Mouse (Mus musculus) intestine, postnatal 0 days (tissue): ENCODE measurements at regions not wholly inside any gene's neighbourhood (a gene's known extent, or its start where the extent isn't known, plus 50 kb on each side); places are given as distances from the start of the nearest gene placed in this dataset.

ENCODE experiments used
- ATAC-seq: fragments of 200-750 bp; cut with Nextera tagmentation; 2 replicates; pipeline ENCODE4 v1.8.0; 2017; ENCODE audit warnings: mild to moderate bottlenecking, moderate TSS enrichment, moderate library complexity
- H3K27ac ChIP-seq: fragments of 300-500 bp; sonication (generic); 2 replicates; pipeline ENCODE4 v1.5.1; 2014; ENCODE audit warnings: mild to moderate bottlenecking, low read depth, low read length, moderate library complexity
- H3K27me3 ChIP-seq: fragments of 300-500 bp; sonication (generic); replicated peaks from 2 replicates; pipeline ENCODE4 v1.6.1; 2014; ENCODE audit warnings: low read length, mixed read lengths; ENCODE audit not compliant: control insufficient read depth, insufficient read depth
- H3K36me3 ChIP-seq: fragments of 300-500 bp; sonication (generic); 2 replicates; pipeline ENCODE4 v1.6.1; 2014; ENCODE audit warnings: mild to moderate bottlenecking, moderate library complexity; ENCODE audit not compliant: control insufficient read depth, insufficient read depth
- H3K4me1 ChIP-seq: fragments of 300-500 bp; sonication (generic); replicated peaks from 2 replicates; pipeline ENCODE4 v1.6.1; 2014; ENCODE audit warnings: antibody characterized with exemption, low read length, mixed read lengths; ENCODE audit not compliant: control insufficient read depth, insufficient read depth
- H3K4me2 ChIP-seq: fragments of 300-500 bp; sonication (generic); replicated peaks from 2 replicates; pipeline ENCODE4 v1.6.1; 2014; ENCODE audit warnings: low read depth, mild to moderate bottlenecking, moderate library complexity
- H3K4me3 ChIP-seq: fragments of 300-500 bp; sonication (generic); 2 replicates; pipeline ENCODE4 v1.5.1; 2014; ENCODE audit warnings: low read depth, low read length
- H3K9ac ChIP-seq: fragments of 300-500 bp; sonication (generic); 2 replicates; pipeline ENCODE4 v1.6.1; 2014; ENCODE audit warnings: mild to moderate bottlenecking, low read depth, low read length
- H3K9me3 ChIP-seq: fragments of 300-500 bp; sonication (generic); 2 replicates; pipeline ENCODE4 v1.6.1; 2016; ENCODE audit warnings: mixed run types; ENCODE audit not compliant: control insufficient read depth
- CTCF ChIP-seq: sonication (generic); IDR thresholded peaks from 2 replicates; pipeline ENCODE4 v1.5.1; 2016; ENCODE audit warnings: low read depth, mild to moderate bottlenecking, control low read depth, antibody characterized with exemption, moderate library complexity
- WGBS: fragments of 180-500 bp; shearing (Covaris S2); extraction: QIAGEN DNeasy Blood & Tissue Kit; methylation state at CpG from one replicate; pipeline ENCODE4 v1.1.7; 2014; 5-methylcytosine and 5-hydroxymethylcytosine counted together

- Histone ChIP-seq H3K9me3 (no peaks in the 10 kb centered on the region), H3K4me2 (no peak overlapping the region), H3K27ac (no peak overlapping the region), H3K27me3 (no peaks in the 10 kb centered on the region), H3K9ac (no peak overlapping the region), H3K36me3 (no peaks in the 10 kb centered on the region), H3K4me3 (no peak overlapping the region), H3K4me1 (no peaks in the 10 kb centered on the region)
- WGBS = 68% methylated on average over 9 of the region's 9 CpGs
- no peak for ATAC-seq
- no peak for TF ChIP-seq CTCF
Measured at GRCm38 (mm10) chr16:78170627-78171605, 130.4 kb upstream of the Cxadr start.

DNA sequence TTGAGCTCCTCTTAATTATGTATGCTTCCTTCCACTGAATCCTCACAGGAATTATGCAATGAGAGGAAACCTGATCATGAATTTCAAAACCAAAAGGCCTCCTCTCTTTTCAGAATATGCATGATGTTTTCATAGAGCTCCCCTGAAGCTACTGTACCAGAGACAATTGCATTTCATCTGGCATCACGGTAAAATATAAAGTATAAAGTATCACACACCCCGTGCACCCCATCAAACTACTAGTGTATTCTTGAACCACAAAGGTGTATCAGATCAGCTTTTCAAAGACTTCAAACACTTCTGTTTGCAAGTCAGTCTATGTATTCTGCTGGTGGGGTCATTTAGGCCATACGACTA is 144.4 kb upstream of the Cxadr start:
- no peak for ATAC-seq
- H3K9me3 ChIP-seq = no peaks in the 10 kb centered on the region

DNA sequence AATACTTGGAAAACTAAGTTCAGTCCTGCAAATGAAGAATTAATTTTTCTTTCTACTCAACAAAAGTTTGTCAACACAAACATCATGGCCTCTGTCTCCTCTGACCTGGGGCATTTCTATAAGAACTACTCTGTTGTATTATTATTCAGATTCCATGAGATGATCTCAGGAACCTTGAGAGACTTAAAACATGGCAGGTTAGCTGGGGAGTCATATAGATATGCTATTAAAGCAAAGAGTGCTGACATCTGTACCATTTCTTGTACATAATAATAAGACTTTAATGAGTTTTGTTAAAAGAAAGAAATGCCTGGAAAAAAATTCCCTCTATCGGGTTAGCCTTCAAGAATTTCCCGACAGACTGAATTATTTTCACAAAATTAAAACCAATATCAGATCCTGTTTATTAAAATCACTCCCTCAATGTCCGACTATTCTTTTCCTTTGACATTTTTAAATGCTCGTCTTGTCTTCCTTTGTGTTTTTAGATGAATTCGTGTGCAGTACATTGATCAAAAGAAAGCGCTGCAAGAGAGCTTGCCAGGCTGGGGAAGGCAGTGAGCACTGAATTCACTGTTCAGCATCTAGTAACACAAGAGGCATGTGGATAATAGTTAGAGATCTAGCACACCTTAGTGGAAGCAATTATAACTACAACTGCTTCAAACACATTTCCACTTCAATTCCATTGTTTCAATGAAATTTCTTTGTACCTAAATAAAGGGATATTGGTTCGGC is 145.0 kb upstream of the Cxadr start:
- WGBS = 49% methylated on average over 7 of the region's 7 CpGs
- ATAC-seq = no peak
- Histone ChIP-seq H3K27me3 (no peaks in the 10 kb centered on the region), H3K9ac (no peak overlapping the region), H3K9me3 (no peaks in the 10 kb centered on the region), H3K4me3 (no peak overlapping the region), H3K36me3 (no peaks in the 10 kb centered on the region), H3K4me1 (no peaks in the 10 kb centered on the region), H3K4me2 (no peak overlapping the region), H3K27ac (no peak overlapping the region)
- TF ChIP-seq CTCF = peak; percentile 78

More for the DNA sequence above, 144.4 kb upstream of the Cxadr start:
- no peak overlapping the region for H3K27ac ChIP-seq
- H3K36me3 ChIP-seq = no peaks in the 10 kb centered on the region
- 79% methylated on average over 3 of the region's 3 CpGs for WGBS
- no peak for TF ChIP-seq CTCF
- H3K27me3 ChIP-seq = no peaks in the 10 kb centered on the region
- no peak overlapping the region for H3K4me2 ChIP-seq
- no peak overlapping the region for H3K9ac ChIP-seq
- H3K4me1 ChIP-seq = no peaks in the 10 kb centered on the region
- no peak overlapping the region for H3K4me3 ChIP-seq

DNA sequence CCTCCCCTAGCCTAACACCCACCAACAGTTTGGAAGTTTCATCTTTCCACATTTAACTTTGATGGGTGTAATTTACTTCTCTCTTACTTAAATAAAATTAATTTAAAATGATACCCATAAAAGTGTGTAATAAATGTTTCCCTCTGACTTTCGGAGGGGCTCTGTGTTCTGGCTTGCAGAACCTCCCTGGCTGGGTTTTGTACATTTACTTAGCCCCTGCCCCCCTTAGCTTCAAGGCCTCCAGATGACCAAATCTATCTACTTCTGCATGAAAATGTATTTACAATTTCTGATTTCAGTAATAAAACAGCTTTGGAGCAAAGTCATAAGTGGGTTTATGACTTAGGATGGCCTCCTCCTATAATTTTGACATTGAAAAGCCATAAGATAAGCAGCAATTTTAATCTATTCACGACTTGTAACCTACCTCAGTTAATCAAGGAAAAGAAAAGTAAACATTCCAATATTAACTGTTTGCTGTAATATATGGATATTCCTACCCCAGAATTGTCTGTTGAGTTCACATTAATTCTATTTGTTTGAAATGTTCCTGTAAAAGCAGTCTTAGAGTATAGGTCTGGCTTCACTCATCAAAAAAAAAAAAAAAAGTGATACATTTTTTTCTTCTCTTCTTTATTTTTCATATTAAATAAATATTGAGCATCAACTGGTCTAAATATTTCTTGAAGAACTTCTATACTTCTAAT is 147.2 kb upstream of the Cxadr start:
- WGBS = 28% methylated on average over 2 of the region's 2 CpGs
- Histone ChIP-seq H3K36me3 (no peaks in the 10 kb centered on the region), H3K4me2 (no peak overlapping the region), H3K27me3 (no peaks in the 10 kb centered on the region), H3K27ac (no peak overlapping the region), H3K4me3 (no peak overlapping the region), H3K9ac (no peak overlapping the region), H3K4me1 (no peaks in the 10 kb centered on the region), H3K9me3 (no peaks in the 10 kb centered on the region)
- ATAC-seq = no peak
- no peak for TF ChIP-seq CTCF

DNA sequence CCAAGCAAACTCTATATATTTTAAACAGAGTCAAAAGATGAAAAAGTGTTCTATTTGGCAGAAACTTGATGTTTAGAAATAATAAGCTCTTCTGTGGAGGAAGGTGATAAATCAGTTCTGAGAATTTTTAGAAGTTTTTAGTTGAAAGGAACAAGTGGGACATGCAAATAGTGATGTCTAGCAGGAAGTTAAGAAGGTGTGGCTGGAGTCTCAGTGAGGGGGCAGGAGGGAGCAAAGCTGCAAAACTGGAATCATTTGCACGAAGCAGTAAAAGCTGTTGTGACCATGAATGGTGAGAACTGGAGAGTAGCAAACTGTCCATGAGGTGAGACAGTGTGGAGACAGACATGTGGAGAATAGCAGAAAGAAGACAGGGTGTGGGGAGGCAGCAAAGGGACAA is 157.1 kb upstream of the Cxadr start:
- no peak for ATAC-seq
- Histone ChIP-seq H3K4me3 (no peak overlapping the region), H3K27me3 (no peaks in the 10 kb centered on the region), H3K9me3 (no peaks in the 10 kb centered on the region), H3K4me2 (no peak overlapping the region), H3K27ac (no peak overlapping the region), H3K9ac (no peak overlapping the region), H3K36me3 (no peaks in the 10 kb centered on the region), H3K4me1 (no peaks in the 10 kb centered on the region)
- 42% methylated on average over 1 of the region's 1 CpGs for WGBS
- TF ChIP-seq CTCF = no peak

- Histone ChIP-seq H3K27ac (no peak overlapping the region), H3K4me3 (no peak overlapping the region), H3K4me1 (no peaks in the 10 kb centered on the region), H3K27me3 (no peaks in the 10 kb centered on the region), H3K36me3 (no peaks in the 10 kb centered on the region), H3K9ac (no peak overlapping the region), H3K9me3 (no peaks in the 10 kb centered on the region), H3K4me2 (no peak overlapping the region; the same call in 1 of the 2 replicates)
- no peak for TF ChIP-seq CTCF
- ATAC-seq = no peak
- 56% methylated on average over 5 of the region's 5 CpGs for WGBS
Measured at GRCm38 (mm10) chr16:78135501-78135900, 165.8 kb upstream of the Cxadr start.
